Mouse (Mus musculus): ENCODE data around the gene Zfp64. TPM values are rescaled to one million over a fixed set of nuclear protein-coding genes. Genes with fewer than 3 reads are reported as not detected.

Gene Zfp64
- polyA plus RNA-seq, 1 experiment from 2014 or later = 44.0 TPM

DNA sequence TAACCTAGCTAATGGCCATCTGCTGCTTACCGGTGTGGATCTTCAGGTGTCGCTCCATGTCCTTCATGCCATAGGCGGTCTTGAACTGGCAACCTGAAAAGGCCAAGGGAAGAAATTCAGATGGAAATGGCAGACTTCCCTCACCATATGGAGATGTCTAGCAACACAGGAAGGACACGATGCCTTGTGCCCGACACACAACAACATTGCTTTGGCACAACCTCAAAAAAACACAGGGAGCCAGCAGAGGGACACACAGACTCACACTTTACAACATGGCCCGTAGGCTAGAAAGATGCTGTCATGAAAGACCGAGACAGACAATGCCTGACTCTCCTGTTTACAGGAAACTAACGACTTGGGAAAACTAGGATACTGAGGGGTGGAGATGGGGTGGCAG, 15.4 kb downstream of the Zfp64 start:
- Histone ChIP-seq H3K4me1 (ENCODE audit: control insufficient read depth, insufficient read depth, low read length) (no peaks in the 10 kb centered on the region), H3K27ac (replicated peaks; ENCODE audit: low read depth, low read length) (no peak overlapping the region), H3K9me3 (replicated peaks; ENCODE audit: control insufficient read depth, low read length) (no peaks in the 10 kb centered on the region), H3K36me3 (replicated peaks; ENCODE audit: control insufficient read depth, insufficient read depth, low read depth, low read length) (peaks cover 2% of the 10 kb centered on the region), H3K27me3 (ENCODE audit: control insufficient read depth, insufficient read depth, low read length) (no peaks in the 10 kb centered on the region), H3K4me2 (ENCODE audit: low read depth, low read length) (no peak overlapping the region), H3K4me3 (ENCODE audit: low read depth, low read length) (no peak overlapping the region), H3K9ac (replicated peaks; ENCODE audit: low read length) (no peak overlapping the region)
- ATAC-seq (replicated peaks; ENCODE audit: insufficient number of reproducible peaks, low FRiP score, low TSS enrichment, low read depth) = no peak
- no peak for DNase-seq (ENCODE audit: low spot score)
- WGBS = 94% methylated on average over 8 of the region's 8 CpGs

DNA sequence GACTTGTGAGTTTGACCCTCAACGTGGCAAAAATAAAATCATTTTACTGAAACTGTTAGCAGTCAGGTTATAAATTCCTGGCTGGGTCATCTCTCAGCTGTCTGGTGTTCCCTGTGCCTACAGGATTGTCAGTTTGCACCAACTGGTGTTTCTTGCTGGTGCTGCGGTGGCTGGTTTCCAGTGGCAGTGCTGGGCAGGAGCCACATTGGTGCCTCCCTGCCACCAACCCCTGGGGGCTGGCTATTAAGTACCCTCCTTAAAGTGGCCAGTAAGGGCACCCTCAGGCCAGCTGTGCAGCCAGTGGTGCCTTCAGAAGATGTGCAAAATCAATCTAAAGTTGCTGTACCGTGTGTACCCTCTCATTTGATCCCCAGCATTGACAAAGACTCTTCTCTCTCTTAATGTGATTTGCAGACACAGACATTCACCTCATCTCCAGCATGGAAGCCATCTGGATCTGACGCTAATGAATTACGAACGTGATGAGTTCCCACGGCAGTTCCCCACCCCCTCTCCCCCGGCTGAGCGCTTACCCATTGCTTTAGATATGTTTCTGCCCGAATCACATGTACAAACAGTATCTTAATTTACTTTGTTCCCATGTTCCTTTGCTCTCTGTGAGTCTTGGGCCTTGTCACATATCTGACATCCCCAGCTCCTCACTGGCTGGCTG, 16.0 kb downstream of the Zfp64 start:
- ATAC-seq (replicated peaks; ENCODE audit: insufficient number of reproducible peaks, low FRiP score, low TSS enrichment, low read depth) = no peak

DNA sequence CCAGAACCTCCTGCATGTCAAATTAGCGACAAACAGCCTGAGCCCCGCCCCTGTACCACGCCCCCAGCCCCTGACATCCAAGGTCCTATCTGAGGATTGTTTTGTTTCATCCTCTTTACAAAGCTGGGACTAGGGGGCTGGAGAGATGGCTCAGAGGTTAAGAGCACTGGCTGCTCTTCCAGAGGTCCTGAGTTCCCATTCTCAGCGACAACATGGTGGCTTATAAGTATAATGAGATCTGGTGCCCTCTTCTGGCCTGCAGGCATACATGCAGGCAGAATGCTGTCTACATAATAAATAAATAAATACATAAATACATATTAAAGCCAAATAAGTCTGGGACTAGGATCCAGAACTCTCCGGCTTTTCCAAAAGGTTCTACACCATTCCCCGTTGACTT, 18.5 kb downstream of the Zfp64 start:
- H3K27me3 ChIP-seq (ENCODE audit: control insufficient read depth, insufficient read depth, low read length) = no peaks in the 10 kb centered on the region
- no peaks in the 10 kb centered on the region for H3K4me1 ChIP-seq (ENCODE audit: control insufficient read depth, insufficient read depth, low read length)
- no peak overlapping the region for H3K27ac ChIP-seq (replicated peaks; ENCODE audit: low read depth, low read length)
- no peak overlapping the region for H3K4me2 ChIP-seq (ENCODE audit: low read depth, low read length)
- H3K36me3 ChIP-seq (replicated peaks; ENCODE audit: control insufficient read depth, insufficient read depth, low read depth, low read length) = no peaks in the 10 kb centered on the region
- ATAC-seq (replicated peaks; ENCODE audit: insufficient number of reproducible peaks, low FRiP score, low TSS enrichment, low read depth) (no peak), DNase-seq (ENCODE audit: low spot score) (no peak)
- no peaks in the 10 kb centered on the region for H3K9me3 ChIP-seq (replicated peaks; ENCODE audit: control insufficient read depth, low read length)
- no peak overlapping the region for H3K4me3 ChIP-seq (ENCODE audit: low read depth, low read length)
- H3K9ac ChIP-seq (replicated peaks; ENCODE audit: low read length) = no peak overlapping the region
- WGBS = 91% methylated on average over 6 of the region's 6 CpGs

More for the DNA sequence above, 16.0 kb downstream of the Zfp64 start:
- Histone ChIP-seq H3K27me3 (ENCODE audit: control insufficient read depth, insufficient read depth, low read length) (no peaks in the 10 kb centered on the region), H3K4me2 (ENCODE audit: low read depth, low read length) (no peak overlapping the region), H3K4me3 (ENCODE audit: low read depth, low read length) (no peak overlapping the region), H3K36me3 (replicated peaks; ENCODE audit: control insufficient read depth, insufficient read depth, low read depth, low read length) (peaks cover 2% of the 10 kb centered on the region), H3K4me1 (ENCODE audit: control insufficient read depth, insufficient read depth, low read length) (no peaks in the 10 kb centered on the region), H3K9me3 (replicated peaks; ENCODE audit: control insufficient read depth, low read length) (no peaks in the 10 kb centered on the region), H3K27ac (replicated peaks; ENCODE audit: low read depth, low read length) (no peak overlapping the region), H3K9ac (replicated peaks; ENCODE audit: low read length) (no peak overlapping the region)
- 91% methylated on average over 10 of the region's 10 CpGs for WGBS
- no peak for DNase-seq (ENCODE audit: low spot score)

DNA sequence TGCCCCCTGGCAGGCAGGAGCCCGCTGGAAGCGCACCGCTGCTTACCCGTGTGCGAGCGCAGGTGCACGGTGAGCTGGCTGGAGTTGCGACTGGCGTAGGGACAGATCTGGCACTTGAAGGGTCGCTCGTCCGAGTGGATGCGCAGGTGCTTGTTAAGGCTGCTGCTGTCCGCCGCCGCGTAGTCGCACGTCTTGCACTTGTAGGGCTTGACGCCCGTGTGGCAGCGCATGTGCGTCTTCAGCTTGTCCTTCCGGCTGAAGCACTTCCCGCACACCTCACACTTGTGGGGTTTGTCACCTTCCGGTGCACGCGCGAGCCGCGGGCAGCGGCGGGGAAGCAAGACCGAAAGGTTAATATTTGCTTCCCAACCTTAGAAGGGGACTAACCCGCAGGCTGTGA, 20.2 kb downstream of the Zfp64 start:
- Histone ChIP-seq H3K27me3 (ENCODE audit: control insufficient read depth, insufficient read depth, low read length) (no peaks in the 10 kb centered on the region), H3K4me2 (ENCODE audit: low read depth, low read length) (no peak overlapping the region), H3K9ac (replicated peaks; ENCODE audit: low read length) (no peak overlapping the region), H3K36me3 (replicated peaks; ENCODE audit: control insufficient read depth, insufficient read depth, low read depth, low read length) (no peaks in the 10 kb centered on the region; the same call in 1 of the 2 replicates), H3K4me3 (ENCODE audit: low read depth, low read length) (no peak overlapping the region), H3K27ac (replicated peaks; ENCODE audit: low read depth, low read length) (no peak overlapping the region), H3K4me1 (ENCODE audit: control insufficient read depth, insufficient read depth, low read length) (no peaks in the 10 kb centered on the region), H3K9me3 (replicated peaks; ENCODE audit: control insufficient read depth, low read length) (no peaks in the 10 kb centered on the region)
- ATAC-seq (replicated peaks; ENCODE audit: insufficient number of reproducible peaks, low FRiP score, low TSS enrichment, low read depth) = no peak
- no peak for DNase-seq (ENCODE audit: low spot score)
- WGBS = 87% methylated on average over 35 of the region's 35 CpGs

DNA sequence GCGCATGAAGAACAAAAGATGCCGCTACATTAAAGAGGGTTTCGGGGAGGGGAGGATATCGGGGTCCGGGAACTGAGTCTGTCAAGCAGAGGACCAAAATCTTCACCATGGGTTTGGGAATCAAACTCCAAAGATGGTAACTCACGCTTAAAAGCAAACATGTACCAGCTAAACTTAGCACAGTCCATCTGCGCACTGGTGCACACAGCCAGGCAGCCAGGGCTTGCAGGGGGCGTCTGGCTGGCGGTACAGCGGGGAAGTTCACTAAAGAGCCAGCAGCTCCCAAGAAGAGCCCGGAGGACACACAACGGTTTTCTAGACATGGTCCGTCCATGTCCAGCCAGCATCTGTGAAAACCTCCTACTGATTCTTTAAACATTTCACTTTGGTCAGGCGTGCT, 23.7 kb downstream of the Zfp64 start:
- no peaks in the 10 kb centered on the region for H3K4me1 ChIP-seq (ENCODE audit: control insufficient read depth, insufficient read depth, low read length)
- H3K4me2 ChIP-seq (ENCODE audit: low read depth, low read length) = no peak overlapping the region
- no peaks in the 10 kb centered on the region for H3K9me3 ChIP-seq (replicated peaks; ENCODE audit: control insufficient read depth, low read length)
- H3K9ac ChIP-seq (replicated peaks; ENCODE audit: low read length) = no peak overlapping the region
- no peaks in the 10 kb centered on the region; the same call in none of the 2 replicates for H3K36me3 ChIP-seq (replicated peaks; ENCODE audit: control insufficient read depth, insufficient read depth, low read depth, low read length)
- no peaks in the 10 kb centered on the region for H3K27me3 ChIP-seq (ENCODE audit: control insufficient read depth, insufficient read depth, low read length)
- H3K27ac ChIP-seq (replicated peaks; ENCODE audit: low read depth, low read length) = no peak overlapping the region
- WGBS = 95% methylated on average over 14 of the region's 14 CpGs
- no peak for DNase-seq (ENCODE audit: low spot score)
- ATAC-seq (replicated peaks; ENCODE audit: insufficient number of reproducible peaks, low FRiP score, low TSS enrichment, low read depth) = no peak
- H3K4me3 ChIP-seq (ENCODE audit: low read depth, low read length) = no peak overlapping the region

DNA sequence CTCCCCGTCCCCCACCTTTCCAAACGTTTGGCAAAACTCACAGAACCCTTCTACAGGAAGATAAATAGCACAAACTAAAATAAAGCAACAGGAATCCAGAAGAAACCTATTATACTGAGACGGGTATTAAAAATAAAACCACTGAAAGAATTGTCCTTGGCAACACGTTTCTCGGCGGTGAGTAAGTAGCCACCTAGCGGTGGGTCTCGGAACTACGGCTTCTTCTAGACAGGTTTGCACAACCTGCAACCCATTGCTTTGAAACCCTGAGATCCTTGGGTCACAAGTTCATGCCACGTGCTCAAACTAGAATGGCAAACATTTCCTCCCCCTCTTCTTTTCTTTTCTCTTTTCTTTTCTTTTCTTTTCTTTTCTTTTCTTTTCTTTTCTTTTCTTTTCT, 25.7 kb downstream of the Zfp64 start:
- Histone ChIP-seq H3K36me3 (replicated peaks; ENCODE audit: control insufficient read depth, insufficient read depth, low read depth, low read length) (peaks cover 4% of the 10 kb centered on the region), H3K4me1 (ENCODE audit: control insufficient read depth, insufficient read depth, low read length) (no peaks in the 10 kb centered on the region)

DNA sequence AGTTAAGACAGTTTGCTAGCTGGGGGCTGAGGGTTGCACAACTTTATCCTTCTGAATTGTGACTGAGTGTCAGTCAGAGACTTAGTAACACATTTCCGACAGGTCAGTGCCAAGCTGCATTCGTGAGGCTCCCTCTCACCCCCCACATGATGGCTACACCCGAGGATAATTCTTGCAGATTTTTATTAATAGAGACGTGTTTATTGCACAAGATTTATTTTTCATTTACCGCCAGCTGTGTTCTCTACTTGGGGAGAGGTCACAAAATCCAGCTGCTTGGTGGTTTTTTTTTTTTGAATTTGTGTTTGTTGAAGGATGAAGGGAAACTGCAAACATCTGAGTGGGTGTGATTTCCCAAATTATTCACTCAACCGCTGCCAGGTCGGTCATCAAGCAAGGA, 28.0 kb downstream of the Zfp64 start:
- Histone ChIP-seq H3K27me3 (ENCODE audit: control insufficient read depth, insufficient read depth, low read length) (no peaks in the 10 kb centered on the region), H3K27ac (replicated peaks; ENCODE audit: low read depth, low read length) (no peak overlapping the region), H3K4me1 (ENCODE audit: control insufficient read depth, insufficient read depth, low read length) (no peaks in the 10 kb centered on the region), H3K9me3 (replicated peaks; ENCODE audit: control insufficient read depth, low read length) (no peaks in the 10 kb centered on the region), H3K4me2 (ENCODE audit: low read depth, low read length) (no peak overlapping the region), H3K9ac (replicated peaks; ENCODE audit: low read length) (no peak overlapping the region), H3K4me3 (ENCODE audit: low read depth, low read length) (no peak overlapping the region), H3K36me3 (replicated peaks; ENCODE audit: control insufficient read depth, insufficient read depth, low read depth, low read length) (peaks cover 4% of the 10 kb centered on the region)
- DNase-seq (ENCODE audit: low spot score) (no peak), ATAC-seq (replicated peaks; ENCODE audit: insufficient number of reproducible peaks, low FRiP score, low TSS enrichment, low read depth) (no peak)
- WGBS = 91% methylated on average over 7 of the region's 7 CpGs

More for the DNA sequence above, 25.7 kb downstream of the Zfp64 start:
- Histone ChIP-seq H3K27me3 (ENCODE audit: control insufficient read depth, insufficient read depth, low read length) (no peaks in the 10 kb centered on the region), H3K9me3 (replicated peaks; ENCODE audit: control insufficient read depth, low read length) (no peaks in the 10 kb centered on the region), H3K4me3 (ENCODE audit: low read depth, low read length) (no peak overlapping the region), H3K27ac (replicated peaks; ENCODE audit: low read depth, low read length) (no peak overlapping the region), H3K4me2 (ENCODE audit: low read depth, low read length) (no peak overlapping the region), H3K9ac (replicated peaks; ENCODE audit: low read length) (no peak overlapping the region)
- ATAC-seq (replicated peaks; ENCODE audit: insufficient number of reproducible peaks, low FRiP score, low TSS enrichment, low read depth) (no peak), DNase-seq (ENCODE audit: low spot score) (peak; percentile 86)
- 31% methylated on average over 10 of the region's 10 CpGs for WGBS

DNA sequence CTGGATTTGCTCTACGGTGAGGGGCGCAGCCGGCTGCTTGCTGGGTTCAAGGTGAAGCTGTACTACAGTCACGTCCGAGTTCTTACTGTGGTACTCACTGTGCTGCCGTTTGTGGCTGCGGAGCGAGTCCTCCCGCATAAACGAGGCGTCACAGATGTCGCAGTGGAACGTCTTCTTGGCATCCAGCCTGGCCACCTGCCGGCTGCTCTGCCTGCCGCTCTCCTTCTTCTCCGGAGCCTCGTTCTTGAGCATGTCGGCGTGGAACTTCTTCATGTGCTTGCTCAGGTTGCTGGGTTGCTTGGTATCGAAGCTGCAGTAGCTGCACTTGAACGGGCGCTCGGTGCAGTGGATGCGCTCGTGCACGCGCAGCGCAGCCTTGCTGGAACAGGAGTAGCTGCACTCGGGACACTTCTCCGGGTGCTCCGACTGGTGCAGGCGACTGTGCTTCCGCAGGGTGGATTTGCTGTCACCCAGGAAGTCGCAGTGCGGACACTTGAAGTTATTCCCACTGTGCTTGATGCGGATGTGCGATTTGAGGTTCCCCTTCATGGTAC, 29.1 kb downstream of the Zfp64 start:
- peaks cover 4% of the 10 kb centered on the region for H3K36me3 ChIP-seq (replicated peaks; ENCODE audit: control insufficient read depth, insufficient read depth, low read depth, low read length)
- WGBS = 92% methylated on average over 37 of the region's 37 CpGs
- H3K9ac ChIP-seq (replicated peaks; ENCODE audit: low read length) = no peak overlapping the region
- ATAC-seq (replicated peaks; ENCODE audit: insufficient number of reproducible peaks, low FRiP score, low TSS enrichment, low read depth) = no peak
- no peak overlapping the region for H3K4me2 ChIP-seq (ENCODE audit: low read depth, low read length)
- no peak overlapping the region for H3K4me3 ChIP-seq (ENCODE audit: low read depth, low read length)
- no peaks in the 10 kb centered on the region for H3K27me3 ChIP-seq (ENCODE audit: control insufficient read depth, insufficient read depth, low read length)
- H3K4me1 ChIP-seq (ENCODE audit: control insufficient read depth, insufficient read depth, low read length) = no peaks in the 10 kb centered on the region
- H3K9me3 ChIP-seq (replicated peaks; ENCODE audit: control insufficient read depth, low read length) = no peaks in the 10 kb centered on the region
- H3K27ac ChIP-seq (replicated peaks; ENCODE audit: low read depth, low read length) = no peak overlapping the region
- DNase-seq (ENCODE audit: low spot score) = no peak

All from embryonic facial prominence, embryonic 11.5 days (tissue).